Mouse (Mus musculus) brown adipose tissue, adult 24 weeks (tissue): ENCODE data around the gene Cpvl. TPM values are rescaled to one million over a fixed set of nuclear protein-coding genes. Genes with fewer than 3 reads are reported as not detected.

Experiments
- H3K27ac ChIP-seq: fragments of 200-500 bp; replicated peaks from 2 replicates; pipeline ENCODE4 v1.5.1; 2012; ENCODE audit warnings: low read depth, mild to moderate bottlenecking, low read length
- H3K4me1 ChIP-seq: fragments of 200-500 bp; 2 replicates; pipeline ENCODE4 v1.6.1; 2012; ENCODE audit warnings: low read length, mixed read lengths; ENCODE audit not compliant: control insufficient read depth, insufficient read depth, insufficient read length
- H3K4me3 ChIP-seq: fragments of 200-500 bp; 2 replicates; pipeline ENCODE4 v1.5.1; 2012; ENCODE audit warnings: low read depth, mild to moderate bottlenecking, low read length, moderate library complexity; ENCODE audit not compliant: insufficient read depth
- polyA plus RNA-seq: library from polyadenylated mRNA; stranded (reverse); fragments of >200 nt; gene quantifications from 2 replicates; pipeline ENCODE4 v1.2.4, GENCODE M21; 2012; ENCODE audit not compliant: missing spikeins, insufficient read depth, insufficient read length

Gene Cpvl
- polyA plus RNA-seq, 1 experiment, result not detected

GRCm38 (mm10) chr6:53958321-53958720, 20.1 kb downstream of the Cpvl start:
- H3K27ac ChIP-seq, result no peak overlapping the region
- H3K4me1 ChIP-seq, result no peaks in the 10 kb centered on the region; the same call in 1 of the 2 replicates
- H3K4me3 ChIP-seq, result no peak overlapping the region

- no peaks in the 10 kb centered on the region for H3K4me1 ChIP-seq
- H3K27ac ChIP-seq, result no peak overlapping the region
- no peak overlapping the region for H3K4me3 ChIP-seq
Measured at GRCm38 (mm10) chr6:53956513-53956912, 22.0 kb downstream of the Cpvl start.

GRCm38 (mm10) chr6:53955846-53956245, 22.6 kb downstream of the Cpvl start:
- Histone ChIP-seq H3K27ac (no peak overlapping the region), H3K4me3 (no peak overlapping the region), H3K4me1 (no peaks in the 10 kb centered on the region)

GRCm38 (mm10) chr6:53955271-53955670, 23.2 kb downstream of the Cpvl start:
- H3K27ac ChIP-seq, result no peak overlapping the region
- H3K4me1 ChIP-seq, result no peaks in the 10 kb centered on the region
- H3K4me3 ChIP-seq, result no peak overlapping the region

- Histone ChIP-seq H3K4me1 (no peaks in the 10 kb centered on the region), H3K4me3 (no peak overlapping the region), H3K27ac (no peak overlapping the region)
Measured at GRCm38 (mm10) chr6:53954106-53954505, 24.4 kb downstream of the Cpvl start.

GRCm38 (mm10) chr6:53953348-53953747, 25.1 kb downstream of the Cpvl start:
- Histone ChIP-seq H3K4me3 (no peak overlapping the region), H3K27ac (no peak overlapping the region), H3K4me1 (peaks cover 2% of the 10 kb centered on the region; the same call in 1 of the 2 replicates)

GRCm38 (mm10) chr6:53951421-53951820, 27.1 kb downstream of the Cpvl start:
- Histone ChIP-seq H3K4me3 (no peak overlapping the region), H3K4me1 (peaks cover 2% of the 10 kb centered on the region; the same call in 1 of the 2 replicates), H3K27ac (no peak overlapping the region)

- no peak overlapping the region for H3K4me3 ChIP-seq
- no peak overlapping the region for H3K27ac ChIP-seq
- peaks cover 2% of the 10 kb centered on the region; the same call in 1 of the 2 replicates for H3K4me1 ChIP-seq
Measured at GRCm38 (mm10) chr6:53950876-53951275, 27.6 kb downstream of the Cpvl start.

GRCm38 (mm10) chr6:53948388-53949035, 30.0 kb downstream of the Cpvl start:
- no peak overlapping the region for H3K4me3 ChIP-seq
- H3K27ac ChIP-seq, result no peak overlapping the region
- H3K4me1 ChIP-seq, result peaks cover 2% of the 10 kb centered on the region; the same call in 1 of the 2 replicates

GRCm38 (mm10) chr6:53944887-53945286, 33.6 kb downstream of the Cpvl start:
- no peak overlapping the region for H3K27ac ChIP-seq
- H3K4me1 ChIP-seq, result peaks cover 2% of the 10 kb centered on the region; the same call in 1 of the 2 replicates
- H3K4me3 ChIP-seq, result no peak overlapping the region

GRCm38 (mm10) chr6:53944417-53944816, 34.1 kb downstream of the Cpvl start:
- H3K27ac ChIP-seq, result no peak overlapping the region
- H3K4me3 ChIP-seq, result no peak overlapping the region
- H3K4me1 ChIP-seq, result peaks cover 2% of the 10 kb centered on the region; the same call in 1 of the 2 replicates

- no peak overlapping the region for H3K4me3 ChIP-seq
- no peaks in the 10 kb centered on the region for H3K4me1 ChIP-seq
- no peak overlapping the region for H3K27ac ChIP-seq
Measured at GRCm38 (mm10) chr6:53942190-53942831, 36.2 kb downstream of the Cpvl start.

- H3K4me1 ChIP-seq, result no peaks in the 10 kb centered on the region
- no peak overlapping the region for H3K4me3 ChIP-seq
Measured at GRCm38 (mm10) chr6:53939752-53940151, 38.7 kb downstream of the Cpvl start.

GRCm38 (mm10) chr6:53938942-53939341, 39.5 kb downstream of the Cpvl start:
- Histone ChIP-seq H3K4me1 (no peaks in the 10 kb centered on the region), H3K4me3 (no peak overlapping the region), H3K27ac (no peak overlapping the region)

More at GRCm38 (mm10) chr6:53939752-53940151, 38.7 kb downstream of the Cpvl start:
- no peak overlapping the region for H3K27ac ChIP-seq

GRCm38 (mm10) chr6:53937143-53938134, 41.0 kb downstream of the Cpvl start:
- Histone ChIP-seq H3K27ac (no peak overlapping the region), H3K4me3 (no peak overlapping the region), H3K4me1 (no peaks in the 10 kb centered on the region)
